ENCODE assay signal across 25 mouse cellular contexts in genomic region chr6:54780569-54781304, GRCm38 (mm10). TPM values are rescaled to one million over a fixed set of nuclear protein-coding genes. Genes with fewer than 3 reads are reported as not detected.
DNase-seq lines count a peak whose midpoint lies in the region; ATAC-seq and TF ChIP-seq lines count a peak whose summit lies in the region.
"Had no signal": no experiment of that assay in that cellular context is flagged by ENCODE, and none has a peak within 500 bp of the region (broad histone marks: within the 10 kb centered on the region; RNA-seq: fewer than 3 reads in every experiment).

No protein-coding gene starts in this region.

- ATAC-seq in forebrain, embryonic 13.5 days: no peak
- ATAC-seq in forebrain, embryonic 12.5 days (ENCODE audit: low FRiP score): no peak
- no peak for ATAC-seq in hindbrain, embryonic 13.5 days (ENCODE audit: low FRiP score)
- ATAC-seq in hindbrain, postnatal 0 days: no peak
- ATAC-seq in megakaryocyte progenitor cell, adult 5-6 weeks (replicated peaks; ENCODE audit: poor library complexity): peak; percentile 43; the same call in 1 of the 2 replicates
- ATAC-seq: hindbrain, embryonic 16.5 days; intestine, embryonic 15.5 days; liver, embryonic 12.5 days; liver, postnatal 0 days; midbrain, embryonic 16.5 days had no signal

- TF ChIP-seq CTCF in hindbrain, postnatal 0 days (IDR thresholded peaks at IDR 0.05; ENCODE audit: low read depth): no peak

- H3K4me1 ChIP-seq in forebrain, embryonic 13.5 days: peaks cover 27% of the 10 kb centered on the region
- peaks cover 20% of the 10 kb centered on the region for H3K4me1 ChIP-seq in forebrain, embryonic 12.5 days
- peaks cover 25% of the 10 kb centered on the region for H3K4me1 ChIP-seq in hindbrain, embryonic 13.5 days (replicated peaks)
- no peaks in the 10 kb centered on the region for H3K4me1 ChIP-seq in hindbrain, postnatal 0 days (ENCODE audit: insufficient read depth, low read length)
- H3K4me1 ChIP-seq: stomach, embryonic 15.5 days had no signal

- no peak overlapping the region for H3K9ac ChIP-seq in forebrain, embryonic 13.5 days
- no peak overlapping the region for H3K9ac ChIP-seq in forebrain, embryonic 12.5 days
- no peak overlapping the region for H3K9ac ChIP-seq in hindbrain, embryonic 13.5 days
- H3K9ac ChIP-seq in hindbrain, postnatal 0 days (replicated peaks; ENCODE audit: low read length): no peak overlapping the region
- H3K9ac ChIP-seq: intestine, embryonic 15.5 days; liver, embryonic 12.5 days; liver, postnatal 0 days; neural tube, embryonic 12.5 days; stomach, embryonic 15.5 days had no signal

- DNase-seq in hindbrain, postnatal 0 days (ENCODE audit: low spot score): no peak
- no peak for DNase-seq in thymus, postnatal 36 days
- DNase-seq in gastrocnemius, postnatal 25 days: no peak
- DNase-seq: adrenal gland, adult 2 months; adrenal gland, postnatal 36 days; cerebellum, adult 2 months; cerebellum, postnatal 14 days; gastrocnemius, adult 2 months; liver, postnatal 0 days; lung, postnatal 4 days had no signal

- no peaks in the 10 kb centered on the region for H3K9me3 ChIP-seq in forebrain, embryonic 13.5 days (replicated peaks)
- no peaks in the 10 kb centered on the region for H3K9me3 ChIP-seq in forebrain, embryonic 12.5 days
- no peaks in the 10 kb centered on the region for H3K9me3 ChIP-seq in hindbrain, embryonic 13.5 days
- no peaks in the 10 kb centered on the region for H3K9me3 ChIP-seq in hindbrain, postnatal 0 days (ENCODE audit: low read length)
- H3K9me3 ChIP-seq: G1E; hindbrain, embryonic 10.5 days; intestine, embryonic 15.5 days; liver, embryonic 12.5 days; midbrain, embryonic 10.5 days; neural tube, embryonic 12.5 days; stomach, embryonic 15.5 days had no signal

- WGBS in forebrain, embryonic 13.5 days: 86% methylated on average over 5 of the region's 5 CpGs
- WGBS in forebrain, embryonic 12.5 days: 82% methylated on average over 5 of the region's 5 CpGs
- WGBS in hindbrain, embryonic 13.5 days: 80% methylated on average over 5 of the region's 5 CpGs
- WGBS in hindbrain, postnatal 0 days: 75% methylated on average over 5 of the region's 5 CpGs

- no peak overlapping the region for H3K4me3 ChIP-seq in forebrain, embryonic 13.5 days
- H3K4me3 ChIP-seq in forebrain, embryonic 12.5 days (replicated peaks): no peak overlapping the region
- H3K4me3 ChIP-seq in hindbrain, embryonic 13.5 days: no peak overlapping the region
- no peak overlapping the region for H3K4me3 ChIP-seq in hindbrain, postnatal 0 days (ENCODE audit: low read length)
- H3K4me3 ChIP-seq: erythroblast, embryonic 14.5 days; gastrocnemius, adult 2 months; hindbrain, embryonic 10.5 days; intestine, embryonic 15.5 days; liver, embryonic 12.5 days; midbrain, embryonic 10.5 days; neural tube, embryonic 12.5 days; stomach, embryonic 15.5 days had no signal

- 0 out of 2 replicates have a peak overlapping the region, but pooled peaks have one; percentile 37 for H3K27ac ChIP-seq in forebrain, embryonic 13.5 days
- no peak overlapping the region for H3K27ac ChIP-seq in forebrain, embryonic 12.5 days
- H3K27ac ChIP-seq in hindbrain, embryonic 13.5 days: 0 out of 2 replicates have a peak overlapping the region, but pooled peaks have one; percentile 45
- no peak overlapping the region for H3K27ac ChIP-seq in hindbrain, postnatal 0 days
- H3K27ac ChIP-seq: gastrocnemius, adult 2 months; intestine, embryonic 15.5 days; kidney, postnatal 0 days; liver, embryonic 12.5 days; neural tube, embryonic 12.5 days; stomach, embryonic 15.5 days had no signal

- no peak overlapping the region for H3K4me2 ChIP-seq in forebrain, embryonic 13.5 days
- no peak overlapping the region for H3K4me2 ChIP-seq in forebrain, embryonic 12.5 days
- H3K4me2 ChIP-seq in hindbrain, embryonic 13.5 days: no peak overlapping the region
- H3K4me2 ChIP-seq in hindbrain, postnatal 0 days (ENCODE audit: low read depth, low read length): no peak overlapping the region
- H3K4me2 ChIP-seq: intestine, embryonic 15.5 days; liver, embryonic 12.5 days; neural tube, embryonic 12.5 days; stomach, embryonic 15.5 days had no signal

- no peaks in the 10 kb centered on the region for H3K27me3 ChIP-seq in forebrain, embryonic 13.5 days
- H3K27me3 ChIP-seq in forebrain, embryonic 12.5 days: no peaks in the 10 kb centered on the region
- H3K27me3 ChIP-seq in hindbrain, embryonic 13.5 days: peaks cover 11% of the 10 kb centered on the region; the same call in 1 of the 2 replicates
- H3K27me3 ChIP-seq in hindbrain, postnatal 0 days (ENCODE audit: insufficient read depth, low read length): no peaks in the 10 kb centered on the region
- H3K27me3 ChIP-seq: intestine, embryonic 15.5 days; liver, embryonic 12.5 days; neural tube, embryonic 12.5 days; stomach, embryonic 15.5 days had no signal

- H3K36me3 ChIP-seq in forebrain, embryonic 13.5 days (ENCODE audit: poor library complexity, severe bottlenecking): no peaks in the 10 kb centered on the region
- no peaks in the 10 kb centered on the region for H3K36me3 ChIP-seq in forebrain, embryonic 12.5 days (replicated peaks)
- no peaks in the 10 kb centered on the region for H3K36me3 ChIP-seq in hindbrain, embryonic 13.5 days
- no peaks in the 10 kb centered on the region for H3K36me3 ChIP-seq in hindbrain, postnatal 0 days (ENCODE audit: insufficient read depth, low read length)
- H3K36me3 ChIP-seq: G1E; hindbrain, embryonic 10.5 days; intestine, embryonic 15.5 days; liver, embryonic 12.5 days; midbrain, embryonic 10.5 days; neural tube, embryonic 12.5 days; stomach, embryonic 15.5 days had no signal

RNA-seq across cellular contexts. Expression of gene Znrf2, which starts 36.0 kb away (rescaled TPM):
- polyA plus RNA-seq in forebrain, embryonic 13.5 days (2015; fragmentation: Nextera tagmentation; extraction: Ambion mirVana): 9.9 and 11.3 TPM in 2 replicates
- 5.4 and 5.6 TPM in 2 replicates for polyA plus RNA-seq in forebrain, embryonic 12.5 days (2016; fragmentation: Nextera tagmentation; extraction: Ambion mirVana)
- 5.6 and 5.9 TPM in 2 replicates for polyA plus RNA-seq in hindbrain, embryonic 13.5 days (2015; fragmentation: Nextera tagmentation; extraction: Ambion mirVana)
- total RNA-seq in hindbrain, postnatal 0 days (2014; rRNA removed): 45.9 and 50.0 TPM in 2 replicates
- polyA plus RNA-seq in hindbrain, postnatal 0 days (2015; fragmentation: Nextera tagmentation; extraction: Ambion mirVana): 5.9 and 7.0 TPM in 2 replicates
- 71.1 and 75.3 TPM in 2 replicates for total RNA-seq in megakaryocyte progenitor cell, adult 5-6 weeks (2015)
- 61.4 and 66.6 TPM in 2 replicates for total RNA-seq in megakaryocyte progenitor cell, adult 5-6 weeks (2017)
- 10 to 100 TPM; 11.5 to 13.1 TPM for total RNA-seq in gastrocnemius, postnatal 25 days (2021)

Comparison
In these comparisons a context has a peak if more than half of its experiments do, and no peak if none do; other contexts are left out.
1. H3K27ac ChIP-seq: peak in forebrain, embryonic 13.5 days (single experiment) and hindbrain, embryonic 13.5 days (single experiment); none in forebrain, embryonic 12.5 days (single experiment) and hindbrain, postnatal 0 days (single experiment).